Mouse (Mus musculus) embryonic facial prominence, embryonic 11.5 days (tissue): Measurements from ENCODE around the gene Tmem176a. TPM values are rescaled to one million over a fixed set of nuclear protein-coding genes. Genes with fewer than 3 reads are reported as not detected.
"Not testable (repeated sequence)": the region's sequence is repeated elsewhere in the genome, so short reads cannot be mapped to it uniquely, and the experiment has no call there.

Experiments
- ATAC-seq: fragments of 200-750 bp; cut with Nextera tagmentation; replicated peaks from 2 replicates; pipeline ENCODE4 v1.8.0; 2017; ENCODE audit warnings: low read depth; ENCODE audit not compliant: insufficient number of reproducible peaks, low FRiP score, low TSS enrichment
- DNase-seq: peaks from one replicate; pipeline ENCODE4 v3.0.0-alpha.2; 2015; ENCODE audit warnings: low spot score
- H3K27ac ChIP-seq: fragments of 300-500 bp; sonication (generic); replicated peaks from 2 replicates; pipeline ENCODE4 v1.5.1; 2014; ENCODE audit warnings: mild to moderate bottlenecking, low read depth, low read length, control low read depth
- H3K27me3 ChIP-seq: fragments of 300-500 bp; sonication (generic); 2 replicates; pipeline ENCODE4 v1.6.1; 2014; ENCODE audit warnings: mild to moderate bottlenecking, low read length, moderate library complexity, mixed read lengths; ENCODE audit not compliant: control insufficient read depth, insufficient read depth
- H3K36me3 ChIP-seq: fragments of 300-500 bp; sonication (generic); replicated peaks from 2 replicates; pipeline ENCODE4 v1.6.1; 2014; ENCODE audit warnings: low read depth, mild to moderate bottlenecking, low read length, moderate library complexity, mixed read lengths; ENCODE audit not compliant: control insufficient read depth, insufficient read depth
- H3K4me1 ChIP-seq: fragments of 300-500 bp; sonication (generic); 2 replicates; pipeline ENCODE4 v1.6.1; 2014; ENCODE audit warnings: low read length, mixed read lengths; ENCODE audit not compliant: control insufficient read depth, insufficient read depth
- H3K4me2 ChIP-seq: fragments of 300-500 bp; sonication (generic); 2 replicates; pipeline ENCODE4 v1.6.1; 2014; ENCODE audit warnings: low read depth, mild to moderate bottlenecking, control low read depth, low read length, moderate library complexity
- H3K4me3 ChIP-seq: fragments of 300-500 bp; sonication (generic); 2 replicates; pipeline ENCODE4 v1.5.1; 2014; ENCODE audit warnings: low read depth, low read length, control low read depth
- H3K9ac ChIP-seq: fragments of 300-500 bp; sonication (generic); replicated peaks from 2 replicates; pipeline ENCODE4 v1.6.1; 2014; ENCODE audit warnings: mild to moderate bottlenecking, control low read depth, low read length
- H3K9me3 ChIP-seq: fragments of 300-500 bp; sonication (generic); replicated peaks from 2 replicates; pipeline ENCODE4 v1.6.1; 2016; ENCODE audit warnings: mild to moderate bottlenecking, low read length, inconsistent platforms, mixed read lengths; ENCODE audit not compliant: control insufficient read depth
- WGBS: fragments of 180-500 bp; shearing (Covaris S2); extraction: QIAGEN DNeasy Blood & Tissue Kit; methylation state at CpG from one replicate; pipeline ENCODE4 v1.1.7; 2014; 5-methylcytosine and 5-hydroxymethylcytosine counted together
- polyA plus RNA-seq: library from polyadenylated mRNA; unstranded; fragments of >200 nt; fragmentation: Nextera tagmentation; extraction: Ambion mirVana; gene quantifications from 2 replicates; pipeline ENCODE4 v1.2.1, GENCODE M21; 2014

Gene Tmem176a
- polyA plus RNA-seq, 1 experiment from 2014 or later, result 30.4 TPM

DNA sequence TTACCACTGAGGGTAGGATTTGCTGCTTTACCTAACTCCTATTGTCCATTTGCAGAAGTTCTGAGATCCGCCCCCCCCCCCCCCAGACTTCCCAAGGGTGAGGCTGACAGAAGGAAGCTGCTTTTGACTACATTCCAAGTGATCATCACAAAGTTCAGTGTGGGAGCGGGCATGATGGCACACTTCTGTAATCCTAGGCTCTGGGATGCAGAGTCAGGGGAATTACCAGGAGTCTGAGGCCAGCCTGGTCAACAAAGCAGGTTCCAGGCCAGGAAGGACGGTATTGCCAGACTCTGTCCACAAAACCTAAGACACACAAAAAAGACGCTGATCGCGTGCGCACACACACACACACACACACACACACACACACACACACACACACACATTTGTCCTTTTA is 22.8 kb downstream of the Tmem176a start:
- DNase-seq, result no peak
- 79% methylated on average over 7 of the region's 7 CpGs for WGBS

GRCm38 (mm10) chr6:48864181-48864580 is 23.5 kb downstream of the Tmem176a start:
- Histone ChIP-seq H3K4me3 (no peak overlapping the region), H3K27me3 (no peaks in the 10 kb centered on the region), H3K4me1 (no peaks in the 10 kb centered on the region), H3K9me3 (no peaks in the 10 kb centered on the region), H3K27ac (no peak overlapping the region), H3K9ac (no peak overlapping the region), H3K4me2 (no peak overlapping the region), H3K36me3 (no peaks in the 10 kb centered on the region)
- DNase-seq (no peak), ATAC-seq (no peak)
- WGBS, result 54% methylated on average over 3 of the region's 3 CpGs

More for the DNA sequence above, 22.8 kb downstream of the Tmem176a start:
- Histone ChIP-seq H3K4me2 (no peak overlapping the region), H3K4me3 (no peak overlapping the region), H3K36me3 (no peaks in the 10 kb centered on the region), H3K27me3 (no peaks in the 10 kb centered on the region), H3K4me1 (no peaks in the 10 kb centered on the region), H3K9ac (no peak overlapping the region), H3K9me3 (no peaks in the 10 kb centered on the region), H3K27ac (no peak overlapping the region)
- no peak for ATAC-seq

DNA sequence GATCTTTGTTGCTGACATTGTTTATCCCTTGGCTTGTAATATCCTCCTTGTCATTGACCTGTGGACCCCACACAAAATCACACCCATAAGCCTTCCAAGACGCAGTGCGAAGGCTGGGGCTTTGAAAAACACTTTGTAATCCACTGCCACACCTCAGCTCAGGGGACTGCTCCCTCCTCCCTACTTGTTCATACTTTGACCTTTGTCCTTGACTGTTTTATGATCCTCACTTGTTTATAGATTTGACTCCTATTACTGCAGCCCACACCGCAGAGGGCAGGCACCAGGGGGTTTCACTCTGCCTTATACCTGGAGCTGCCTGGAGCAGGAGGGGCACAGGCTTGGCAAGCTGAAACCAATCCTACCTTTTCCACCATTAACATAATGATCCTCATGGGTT is 24.0 kb downstream of the Tmem176a start:
- Histone ChIP-seq H3K36me3 (no peaks in the 10 kb centered on the region), H3K4me1 (no peaks in the 10 kb centered on the region), H3K9ac (no peak overlapping the region), H3K4me3 (no peak overlapping the region), H3K9me3 (no peaks in the 10 kb centered on the region), H3K27ac (no peak overlapping the region), H3K27me3 (no peaks in the 10 kb centered on the region), H3K4me2 (no peak overlapping the region)
- WGBS, result 71% methylated on average over 3 of the region's 3 CpGs
- DNase-seq (no peak), ATAC-seq (no peak)

DNA sequence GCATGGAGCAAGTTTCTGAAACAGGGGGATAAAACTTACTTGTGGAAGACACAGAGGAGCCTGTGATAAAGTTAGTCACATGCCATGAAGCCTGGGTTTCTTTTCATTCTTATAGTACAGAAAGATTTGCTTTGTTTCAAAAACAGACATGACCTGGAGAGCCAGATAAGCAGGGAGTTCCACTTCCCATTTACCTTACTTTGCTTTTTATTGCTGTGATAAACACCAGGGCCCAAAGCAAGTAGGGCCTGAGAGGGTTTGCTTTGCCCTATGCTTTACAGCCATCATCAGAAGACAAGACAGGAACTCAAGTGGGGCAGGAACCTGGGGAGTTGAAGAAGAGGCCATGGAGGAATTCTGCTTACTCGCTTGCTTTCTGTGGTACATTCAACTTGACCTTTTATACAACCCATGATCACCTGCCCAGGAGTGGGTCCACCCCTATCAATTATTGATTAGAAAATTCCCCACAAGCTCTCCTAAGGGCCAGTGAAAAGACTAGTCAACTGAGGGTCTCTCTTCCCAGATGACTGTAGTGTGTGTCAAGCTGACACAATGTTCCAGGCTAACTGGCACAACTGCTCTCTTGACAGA is 24.5 kb downstream of the Tmem176a start:
- ATAC-seq (no peak), DNase-seq (no peak)
- Histone ChIP-seq H3K4me2 (no peak overlapping the region), H3K4me1 (no peaks in the 10 kb centered on the region), H3K27me3 (no peaks in the 10 kb centered on the region), H3K9ac (no peak overlapping the region), H3K9me3 (no peaks in the 10 kb centered on the region), H3K36me3 (no peaks in the 10 kb centered on the region), H3K4me3 (no peak overlapping the region), H3K27ac (no peak overlapping the region)
- WGBS, result 88% methylated on average over 1 of the region's 1 CpGs

DNA sequence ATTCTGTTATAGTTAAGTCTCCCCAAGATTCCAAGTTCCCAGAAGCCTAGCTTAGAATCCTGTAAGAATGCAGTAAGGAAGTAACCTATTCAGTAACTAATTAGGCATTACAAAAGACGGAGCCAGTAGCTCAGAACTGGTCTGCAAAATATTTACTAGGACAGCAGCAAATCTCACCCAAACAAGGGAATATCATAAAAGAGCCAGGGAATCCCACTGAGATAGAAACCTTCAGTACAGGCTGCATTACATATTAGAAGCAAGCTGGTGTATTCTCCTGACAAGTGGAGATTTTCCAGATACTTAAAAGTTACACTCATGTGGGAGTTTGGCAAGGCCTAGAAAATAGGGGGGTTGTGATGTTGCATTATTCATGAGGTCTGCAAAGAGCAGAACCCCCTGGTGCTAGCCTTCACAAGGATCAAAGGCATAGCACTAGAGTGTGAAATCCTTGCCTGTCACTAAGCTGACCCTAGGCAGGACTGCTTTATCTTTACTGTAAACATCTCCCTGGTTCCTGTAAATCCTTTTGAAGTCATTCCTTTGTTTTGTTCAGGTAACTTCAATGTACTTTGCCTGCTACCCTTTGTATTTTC is 25.7 kb downstream of the Tmem176a start:
- H3K27me3 ChIP-seq, DNase-seq, ATAC-seq, H3K9me3 ChIP-seq, H3K9ac ChIP-seq, H3K4me3 ChIP-seq, H3K27ac ChIP-seq, H3K4me1 ChIP-seq, H3K36me3 ChIP-seq, H3K4me2 ChIP-seq: not testable (repeated sequence)
- WGBS, result 19% methylated on average over 1 of the region's 1 CpGs

DNA sequence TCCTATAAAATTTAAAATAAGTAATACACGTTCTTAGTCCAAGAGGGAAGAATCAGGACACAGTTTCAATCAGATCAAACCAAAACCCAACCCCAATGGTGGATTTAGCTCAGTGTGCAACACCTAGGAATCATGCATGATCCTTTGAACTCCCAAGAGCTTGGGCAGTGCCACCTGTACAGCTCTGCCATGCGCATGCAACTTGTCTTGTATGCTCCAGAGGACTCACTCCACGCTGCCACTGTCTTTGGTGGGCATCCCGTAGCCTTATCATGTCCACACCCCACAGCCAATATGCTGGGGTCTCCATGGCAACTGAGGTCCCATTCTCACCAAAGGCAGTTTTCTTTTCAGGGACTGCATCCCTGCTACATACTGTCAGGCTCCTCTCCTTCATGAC is 26.4 kb downstream of the Tmem176a start:
- no peaks in the 10 kb centered on the region for H3K36me3 ChIP-seq
- DNase-seq, result no peak
- H3K27me3 ChIP-seq, result no peaks in the 10 kb centered on the region
- no peaks in the 10 kb centered on the region for H3K9me3 ChIP-seq
- no peaks in the 10 kb centered on the region for H3K4me1 ChIP-seq
- no peak overlapping the region for H3K4me2 ChIP-seq
- H3K4me3 ChIP-seq, result no peak overlapping the region
- ATAC-seq, result no peak
- WGBS, result 64% methylated on average over 4 of the region's 4 CpGs
- no peak overlapping the region for H3K27ac ChIP-seq
- H3K9ac ChIP-seq, result no peak overlapping the region

DNA sequence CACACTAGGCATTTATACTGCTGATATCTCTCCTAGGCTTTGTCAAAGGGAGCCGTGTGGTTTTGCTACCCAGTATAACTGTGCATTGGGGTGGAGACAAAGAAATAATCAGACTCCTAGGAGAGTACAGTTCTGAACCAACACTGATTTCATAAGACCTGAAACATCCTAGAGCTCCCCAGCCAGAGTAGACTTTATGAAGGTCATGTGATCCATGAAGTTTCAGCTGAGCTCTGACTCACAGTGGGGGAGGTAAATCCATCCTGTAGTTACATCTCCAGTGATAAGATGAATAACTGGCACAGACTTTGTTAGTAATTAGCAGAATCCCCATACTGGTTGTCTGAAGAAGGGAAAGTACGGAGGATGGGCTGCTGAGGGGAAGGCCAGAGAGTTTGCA is 29.1 kb downstream of the Tmem176a start:
- 87% methylated on average over 2 of the region's 2 CpGs for WGBS
- H3K9ac ChIP-seq, result no peak overlapping the region
- no peaks in the 10 kb centered on the region for H3K9me3 ChIP-seq
- no peaks in the 10 kb centered on the region for H3K36me3 ChIP-seq
- ATAC-seq (no peak), DNase-seq (no peak)
- no peaks in the 10 kb centered on the region for H3K27me3 ChIP-seq
- no peaks in the 10 kb centered on the region for H3K4me1 ChIP-seq
- H3K27ac ChIP-seq, result no peak overlapping the region
- no peak overlapping the region for H3K4me2 ChIP-seq
- H3K4me3 ChIP-seq, result no peak overlapping the region

DNA sequence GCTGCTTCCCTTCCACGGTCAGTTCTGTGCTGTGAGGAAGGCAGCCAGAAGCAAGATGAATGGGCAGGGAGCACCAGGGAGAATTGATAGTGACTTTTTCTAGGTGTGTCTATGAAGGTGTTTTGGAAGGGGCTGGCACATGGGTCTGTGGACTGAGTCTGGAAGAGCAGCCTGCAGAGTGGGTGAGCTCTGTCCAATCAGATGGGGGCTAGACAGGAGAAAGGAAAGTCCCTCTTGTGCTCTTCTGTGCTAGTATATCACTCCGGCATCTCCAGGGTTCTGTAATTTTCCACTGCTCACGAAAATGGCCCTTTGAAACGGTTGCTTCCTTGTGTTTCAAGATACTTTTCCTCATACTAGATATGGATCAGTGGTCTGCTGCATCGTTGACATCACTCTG is 31.9 kb downstream of the Tmem176a start, which contains the start of gene Aoc1:
Gene Aoc1, plus strand, starts transcription at position 301 of the 400 bp plus-strand sequence.
- no peaks in the 10 kb centered on the region for H3K9me3 ChIP-seq
- H3K27ac ChIP-seq, result no peak within 1 kb of the TSS
- H3K4me2 ChIP-seq, result no peak within 1 kb of the TSS
- H3K4me3 ChIP-seq, result no peak within 1 kb of the TSS
- no peaks in the 10 kb centered on the region for H3K27me3 ChIP-seq
- H3K36me3 ChIP-seq, result no peaks in the 10 kb centered on the region
- DNase-seq (no peak), ATAC-seq (no peak)
- 86% methylated on average over 5 of the region's 5 CpGs for WGBS
- H3K9ac ChIP-seq, result no peak within 1 kb of the TSS
- no peaks in the 10 kb centered on the region for H3K4me1 ChIP-seq
